Mouse (Mus musculus): Measurements from ENCODE around the gene Dact2. TPM values are rescaled to one million over a fixed set of nuclear protein-coding genes. Genes with fewer than 3 reads are reported as not detected.

Dact2 gene
- total RNA-seq, 1 experiment: 6.7 TPM

DNA sequence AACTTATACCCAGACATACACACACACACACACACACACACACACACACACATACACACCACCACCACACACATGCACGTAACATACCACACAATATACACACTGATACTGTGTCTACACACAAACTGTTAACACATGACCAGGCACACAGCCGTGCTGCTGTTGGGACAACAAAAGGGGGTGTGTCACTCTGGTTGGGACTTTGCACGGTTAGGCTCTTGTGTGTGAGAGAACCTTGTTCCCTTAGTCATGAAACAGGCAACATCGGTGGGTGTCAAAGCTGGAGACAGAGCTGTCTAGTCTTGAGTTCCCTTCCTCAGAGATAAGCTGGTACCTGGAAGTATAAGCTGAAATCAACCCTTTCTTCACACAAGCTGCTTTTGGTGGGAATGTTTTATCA is 29.1 kb downstream of the Dact2 start:
- Histone ChIP-seq H3K9ac (ENCODE audit: insufficient read depth, low read depth, low read length, poor library complexity, severe bottlenecking) (no peak overlapping the region), H3K9me3 (ENCODE audit: control insufficient read depth, insufficient read depth, low read depth, low read length) (no peaks in the 10 kb centered on the region), H3K4me3 (ENCODE audit: insufficient read depth in 1 of 2, low read depth in 1 of 2, low read length in 2 of 2, poor library complexity in 1 of 2, severe bottlenecking in 1 of 2) (no peak overlapping the region), H3K27ac (ENCODE audit: insufficient read depth, low read depth, low read length, poor library complexity, severe bottlenecking) (no peak overlapping the region), H3K4me1 (ENCODE audit: control insufficient read depth in 2 of 2, insufficient read depth in 2 of 2, low read length in 2 of 2, poor library complexity in 1 of 2) (peaks cover 2 to 26% of the 10 kb centered on the region in 2 experiments; a peak in 3 of 4 replicates), H3K36me3 (ENCODE audit: control insufficient read depth, insufficient read depth, low read length, poor library complexity, severe bottlenecking) (no peaks in the 10 kb centered on the region)
- in situ Hi-C loops (cut with MboI; ENCODE audit: low sequenced_read_pairs in 2 of 2, unreplicated experiment in 2 of 2): no loop called here
- DNase-seq (ENCODE audit: low read depth, low spot score): no peak
- TF ChIP-seq ZC3H11A (IDR thresholded peaks at IDR 0.05; ENCODE audit: borderline replicate concordance, low read depth, low read length) (no peak), CHD2 (IDR thresholded peaks at IDR 0.05; ENCODE audit: low read depth, low read length) (no peak), MAFK (IDR thresholded peaks at IDR 0.05; ENCODE audit: insufficient read depth, low read depth, low read length) (no peak), HCFC1 (IDR thresholded peaks at IDR 0.05; ENCODE audit: borderline replicate concordance, insufficient read depth, low read length) (no peak), ZNF384 (IDR thresholded peaks at IDR 0.05; ENCODE audit: low read depth, low read length) (no peak)

GRCm38 (mm10) chr17:14174401-14174800 is 29.7 kb downstream of the Dact2 start:
- H3K4me3 ChIP-seq (ENCODE audit: insufficient read depth in 1 of 2, low read depth in 1 of 2, low read length in 2 of 2, poor library complexity in 1 of 2, severe bottlenecking in 1 of 2): no peak overlapping the region
- no peak overlapping the region for H3K9ac ChIP-seq (ENCODE audit: insufficient read depth, low read depth, low read length, poor library complexity, severe bottlenecking)
- H3K27ac ChIP-seq (ENCODE audit: insufficient read depth, low read depth, low read length, poor library complexity, severe bottlenecking): no peak overlapping the region
- TF ChIP-seq MAFK (IDR thresholded peaks at IDR 0.05; ENCODE audit: insufficient read depth, low read depth, low read length) (no peak), HCFC1 (IDR thresholded peaks at IDR 0.05; ENCODE audit: borderline replicate concordance, insufficient read depth, low read length) (no peak)
- no peaks in the 10 kb centered on the region for H3K36me3 ChIP-seq (ENCODE audit: control insufficient read depth, insufficient read depth, low read length, poor library complexity, severe bottlenecking)
- in situ Hi-C loops (cut with MboI; ENCODE audit: low sequenced_read_pairs in 2 of 2, unreplicated experiment in 2 of 2): no loop called here
- H3K9me3 ChIP-seq (ENCODE audit: control insufficient read depth, insufficient read depth, low read depth, low read length): no peaks in the 10 kb centered on the region
- H3K4me1 ChIP-seq (ENCODE audit: control insufficient read depth in 2 of 2, insufficient read depth in 2 of 2, low read length in 2 of 2, poor library complexity in 1 of 2): peaks cover 5 to 30% of the 10 kb centered on the region in 2 experiments; a peak in 3 of 4 replicates
- DNase-seq (ENCODE audit: low read depth, low spot score): no peak

DNA sequence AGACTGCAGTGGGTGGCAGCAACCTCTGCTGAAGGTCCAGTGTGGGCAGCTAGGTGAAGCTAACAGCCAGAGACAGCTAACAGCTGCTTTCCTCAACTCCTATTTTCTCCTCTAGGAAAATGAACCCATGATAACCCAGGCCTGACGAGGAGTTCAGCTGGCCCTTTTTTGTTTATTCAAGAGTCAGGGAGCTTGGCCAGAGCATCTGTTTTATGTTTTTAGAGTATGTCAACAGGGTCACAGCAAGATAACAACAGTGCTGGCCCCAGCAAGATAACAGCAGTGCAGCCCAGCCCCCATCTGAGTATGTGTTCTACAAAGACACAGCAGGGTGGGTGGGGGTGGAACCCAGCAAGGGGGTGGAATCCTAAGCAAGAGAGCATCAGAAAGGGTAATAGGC is 30.6 kb downstream of the Dact2 start:
- TF ChIP-seq HCFC1 (IDR thresholded peaks at IDR 0.05; ENCODE audit: borderline replicate concordance, insufficient read depth, low read length): no peak
- no peak for TF ChIP-seq ZNF384 (IDR thresholded peaks at IDR 0.05; ENCODE audit: low read depth, low read length)
- TF ChIP-seq CHD2 (IDR thresholded peaks at IDR 0.05; ENCODE audit: low read depth, low read length): no peak
- TF ChIP-seq ZC3H11A (IDR thresholded peaks at IDR 0.05; ENCODE audit: borderline replicate concordance, low read depth, low read length): no peak
- TF ChIP-seq MAFK (IDR thresholded peaks at IDR 0.05; ENCODE audit: insufficient read depth, low read depth, low read length): no peak
- H3K4me1 ChIP-seq (ENCODE audit: control insufficient read depth in 2 of 2, insufficient read depth in 2 of 2, low read length in 2 of 2, poor library complexity in 1 of 2): peaks cover 11 to 36% of the 10 kb centered on the region in 2 experiments
- no peak for DNase-seq (ENCODE audit: low read depth, low spot score)

GRCm38 (mm10) chr17:14172731-14173130 is 31.4 kb downstream of the Dact2 start:
- H3K9me3 ChIP-seq (ENCODE audit: control insufficient read depth, insufficient read depth, low read depth, low read length): no peaks in the 10 kb centered on the region
- in situ Hi-C loops (cut with MboI; ENCODE audit: low sequenced_read_pairs in 2 of 2, unreplicated experiment in 2 of 2): no loop called here
- no peak for DNase-seq (ENCODE audit: low read depth, low spot score)
- no peaks in the 10 kb centered on the region for H3K36me3 ChIP-seq (ENCODE audit: control insufficient read depth, insufficient read depth, low read length, poor library complexity, severe bottlenecking)
- no peak overlapping the region for H3K4me3 ChIP-seq (ENCODE audit: insufficient read depth in 1 of 2, low read depth in 1 of 2, low read length in 2 of 2, poor library complexity in 1 of 2, severe bottlenecking in 1 of 2)
- H3K9ac ChIP-seq (ENCODE audit: insufficient read depth, low read depth, low read length, poor library complexity, severe bottlenecking): no peak overlapping the region
- TF ChIP-seq MAFK (IDR thresholded peaks at IDR 0.05; ENCODE audit: insufficient read depth, low read depth, low read length) (no peak), CHD2 (IDR thresholded peaks at IDR 0.05; ENCODE audit: low read depth, low read length) (no peak), ZNF384 (IDR thresholded peaks at IDR 0.05; ENCODE audit: low read depth, low read length) (no peak)
- peaks cover 12 to 33% of the 10 kb centered on the region in 2 experiments; a peak in 3 of 4 replicates for H3K4me1 ChIP-seq (ENCODE audit: control insufficient read depth in 2 of 2, insufficient read depth in 2 of 2, low read length in 2 of 2, poor library complexity in 1 of 2)
- H3K27ac ChIP-seq (ENCODE audit: insufficient read depth, low read depth, low read length, poor library complexity, severe bottlenecking): no peak overlapping the region

More for the DNA sequence above, 30.6 kb downstream of the Dact2 start:
- in situ Hi-C loops (cut with MboI; ENCODE audit: low sequenced_read_pairs in 2 of 2, unreplicated experiment in 2 of 2): no loop called here
- Histone ChIP-seq H3K9me3 (ENCODE audit: control insufficient read depth, insufficient read depth, low read depth, low read length) (no peaks in the 10 kb centered on the region), H3K9ac (ENCODE audit: insufficient read depth, low read depth, low read length, poor library complexity, severe bottlenecking) (no peak overlapping the region), H3K4me3 (ENCODE audit: insufficient read depth in 1 of 2, low read depth in 1 of 2, low read length in 2 of 2, poor library complexity in 1 of 2, severe bottlenecking in 1 of 2) (no peak overlapping the region), H3K27ac (ENCODE audit: insufficient read depth, low read depth, low read length, poor library complexity, severe bottlenecking) (no peak overlapping the region), H3K36me3 (ENCODE audit: control insufficient read depth, insufficient read depth, low read length, poor library complexity, severe bottlenecking) (no peaks in the 10 kb centered on the region)

DNA sequence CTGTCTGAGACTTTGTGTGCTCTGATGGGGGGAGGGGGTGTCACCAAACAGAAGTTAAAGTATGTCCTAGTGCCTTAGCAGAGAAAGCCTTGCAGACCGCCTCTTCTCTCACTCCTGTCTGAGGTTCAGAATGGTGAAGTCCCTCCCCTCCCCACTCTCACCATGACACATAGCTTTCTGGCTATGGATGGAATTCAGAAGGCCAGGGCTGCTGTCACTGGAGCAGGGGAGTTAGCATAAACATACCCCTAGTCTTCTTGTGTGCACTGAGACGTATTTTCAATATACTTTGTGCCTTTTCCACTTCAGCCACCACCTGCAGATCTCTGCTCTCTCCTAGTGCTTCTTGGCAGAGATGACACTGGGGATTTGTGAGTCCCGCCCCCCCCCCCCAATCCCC is 31.9 kb downstream of the Dact2 start:
- in situ Hi-C loops (cut with MboI; ENCODE audit: low sequenced_read_pairs in 2 of 2, unreplicated experiment in 2 of 2): no loop called here
- Histone ChIP-seq H3K4me1 (ENCODE audit: control insufficient read depth in 2 of 2, insufficient read depth in 2 of 2, low read length in 2 of 2, poor library complexity in 1 of 2) (peaks cover 12 to 36% of the 10 kb centered on the region in 2 experiments; a peak in 3 of 4 replicates), H3K27ac (ENCODE audit: insufficient read depth, low read depth, low read length, poor library complexity, severe bottlenecking) (no peak overlapping the region)

More for the DNA sequence above, 31.9 kb downstream of the Dact2 start:
- Histone ChIP-seq H3K9me3 (ENCODE audit: control insufficient read depth, insufficient read depth, low read depth, low read length) (no peaks in the 10 kb centered on the region), H3K4me3 (ENCODE audit: insufficient read depth in 1 of 2, low read depth in 1 of 2, low read length in 2 of 2, poor library complexity in 1 of 2, severe bottlenecking in 1 of 2) (no peak overlapping the region), H3K36me3 (ENCODE audit: control insufficient read depth, insufficient read depth, low read length, poor library complexity, severe bottlenecking) (no peaks in the 10 kb centered on the region), H3K9ac (ENCODE audit: insufficient read depth, low read depth, low read length, poor library complexity, severe bottlenecking) (no peak overlapping the region)
- DNase-seq (ENCODE audit: low read depth, low spot score): no peak
- no peak for TF ChIP-seq HCFC1 (IDR thresholded peaks at IDR 0.05; ENCODE audit: borderline replicate concordance, insufficient read depth, low read length)
- no peak for TF ChIP-seq CHD2 (IDR thresholded peaks at IDR 0.05; ENCODE audit: low read depth, low read length)
- no peak for TF ChIP-seq ZNF384 (IDR thresholded peaks at IDR 0.05; ENCODE audit: low read depth, low read length)
- TF ChIP-seq ZC3H11A (IDR thresholded peaks at IDR 0.05; ENCODE audit: borderline replicate concordance, low read depth, low read length): no peak
- no peak for TF ChIP-seq MAFK (IDR thresholded peaks at IDR 0.05; ENCODE audit: insufficient read depth, low read depth, low read length)
